Mouse (Mus musculus) T-cell, adult 66 days (primary cell): Measurements from ENCODE around the gene Hrh3. TPM values are rescaled to one million over a fixed set of nuclear protein-coding genes. Genes with fewer than 3 reads are reported as not detected.

Experiments used
- total RNA-seq, 2 experiments: library from RNA; stranded (reverse); gene quantifications; 3 replicates in 1 of 2; 4 replicates in 1 of 2; pipeline ENCODE4 v1.2.4; 2023

The Hrh3 gene
- not detected for total RNA-seq

DNA sequence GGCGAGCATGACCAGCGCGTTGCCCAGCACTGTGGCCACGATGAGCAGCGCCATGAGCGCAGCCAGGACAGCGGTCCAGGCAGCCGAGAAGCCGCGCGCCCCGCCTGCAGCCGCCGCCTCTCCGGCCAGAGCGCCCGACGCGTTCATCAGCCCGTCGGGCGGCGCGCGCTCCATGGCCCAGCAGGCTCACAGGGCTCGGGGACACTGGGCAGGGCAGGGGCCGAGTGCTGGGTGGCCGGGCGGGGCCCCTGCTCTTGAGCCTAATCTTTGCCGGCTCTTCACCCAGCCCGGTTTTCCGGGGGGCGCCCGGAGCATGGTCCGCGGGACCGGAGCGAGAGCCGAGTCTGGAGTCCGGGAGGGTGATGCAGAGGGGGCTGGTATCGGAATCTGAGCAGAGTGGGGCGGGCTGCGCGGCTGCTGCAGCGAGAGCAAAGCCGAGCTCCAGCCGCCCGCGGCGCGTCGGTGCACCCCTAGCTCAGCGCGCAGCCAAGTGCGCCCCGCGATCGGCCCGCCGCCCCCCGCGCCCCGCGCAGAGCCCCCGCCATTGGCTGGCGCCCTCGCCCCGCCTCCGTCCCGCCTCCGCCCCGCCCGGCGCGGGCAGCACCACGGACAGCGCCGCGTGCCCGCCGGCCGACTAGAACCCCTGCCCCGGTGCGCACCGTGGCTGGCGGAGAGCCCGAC lies at the start of gene Hrh3:
Hrh3 (minus strand) TSS at position 511 of the 681 bp plus-strand sequence.

DNA sequence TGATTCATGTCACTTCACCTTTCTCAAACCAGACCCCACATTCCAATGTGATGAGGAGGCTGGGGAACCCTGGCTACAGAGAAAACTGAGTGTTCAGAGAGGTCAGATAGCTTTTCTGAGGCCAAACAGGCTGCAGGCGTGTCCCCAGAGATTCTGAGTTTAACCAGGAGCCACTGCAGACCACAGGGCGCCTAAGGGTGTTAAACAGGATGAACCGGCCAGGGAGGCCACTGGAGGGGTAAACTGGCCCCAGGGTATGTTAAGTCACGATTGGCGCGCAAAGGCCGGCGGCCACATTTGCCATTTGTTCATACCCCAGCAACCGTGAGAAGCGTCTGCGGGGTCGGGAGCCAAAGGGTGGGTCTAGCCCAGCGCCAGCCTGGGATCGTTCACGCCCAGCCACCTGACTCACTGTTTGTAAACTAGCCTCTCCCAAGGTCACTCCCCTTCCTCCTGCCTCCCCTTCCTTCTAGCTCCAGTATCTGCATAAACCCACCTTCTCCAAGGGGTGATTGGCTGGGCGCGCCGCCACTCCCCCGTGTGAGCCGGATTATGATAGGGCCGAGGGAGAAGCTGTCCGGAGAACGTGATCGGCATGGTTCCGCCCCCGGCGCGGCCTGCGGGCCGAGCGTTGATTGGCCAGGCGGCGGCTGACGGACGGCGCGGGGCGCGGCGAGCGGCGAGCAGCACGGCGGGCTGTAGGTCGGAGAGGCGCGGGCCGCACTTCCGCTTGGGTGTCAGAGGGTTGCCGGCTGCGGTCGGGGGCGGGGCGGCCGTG lies 14.6 kb upstream of the Hrh3 start, which contains the start of gene Osbpl2:
Osbpl2 (plus strand) TSS at position 646 of the 778 bp plus-strand sequence.

DNA sequence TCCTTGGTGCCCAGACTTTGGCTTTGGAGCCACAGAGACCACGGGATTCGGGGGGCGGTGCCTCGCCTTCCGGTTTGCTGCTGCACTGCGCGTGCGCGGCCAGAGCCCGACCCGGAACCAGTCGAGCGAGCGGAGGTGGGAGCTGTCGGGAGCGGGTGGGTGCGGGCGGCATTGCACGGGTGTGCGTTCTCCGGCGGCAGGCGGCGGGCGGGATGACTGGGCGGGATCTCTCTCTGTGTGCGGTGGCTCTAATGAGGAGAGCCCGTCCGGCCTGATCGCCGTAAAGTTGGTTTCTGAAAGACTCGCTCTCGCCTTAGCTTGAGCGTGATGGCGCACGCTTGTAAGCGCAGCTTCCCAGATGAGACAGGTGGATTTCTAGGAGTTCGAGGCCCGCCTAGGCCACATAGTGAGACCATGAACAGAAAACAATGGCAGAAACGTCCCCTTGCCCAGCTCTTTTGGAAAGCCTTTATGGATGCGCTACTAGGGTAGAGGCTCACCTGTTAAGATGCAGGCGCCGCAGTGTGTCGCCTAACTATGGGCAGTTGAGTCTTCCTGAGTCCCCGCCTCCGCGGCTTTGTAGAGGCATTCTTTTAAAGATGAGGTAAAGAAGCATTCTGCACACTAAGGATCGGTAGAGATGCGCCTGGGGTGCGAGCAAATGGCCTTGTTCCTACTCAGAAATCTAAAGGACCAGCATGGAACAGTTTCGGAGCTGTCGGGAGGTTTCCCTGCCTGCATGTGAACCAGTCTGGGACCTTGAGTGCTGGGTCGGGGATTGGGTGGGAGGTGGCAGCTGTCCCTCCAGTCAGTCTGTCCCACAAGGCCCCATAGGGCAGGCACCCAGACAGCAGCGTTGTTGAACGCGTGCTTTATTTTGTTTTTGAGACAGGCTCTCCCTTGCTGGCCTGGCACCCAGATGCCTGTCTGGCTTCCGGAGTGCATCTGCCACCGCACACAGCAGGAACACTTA lies 33.5 kb downstream of the Hrh3 start, which contains the start of gene Mtg2:
Mtg2 (plus strand) TSS at position 108 of the 973 bp plus-strand sequence.

Other genes starting within 250 kb of the Hrh3 start
- gene Taf4, start 127.8 kb downstream of the Hrh3 start, total RNA-seq, result 10 to 100 TPM; 41.3 to 45.6 TPM
- gene Lsm14b, start 79.5 kb downstream of the Hrh3 start, total RNA-seq, result 10 to 100 TPM; 47.2 to 49.4 TPM
- gene Psma7, start 62.1 kb downstream of the Hrh3 start, total RNA-seq, result 100 to 1,000 TPM; 165 to 168 TPM
- 1 to 10 TPM; 7.1 to 7.6 TPM for gene Ss18l1, start 62.0 kb downstream of the Hrh3 start, total RNA-seq
- gene Mtg2, start 33.9 kb downstream of the Hrh3 start, total RNA-seq, result 10 to 100 TPM; 22.1 to 28.7 TPM
- gene Osbpl2, start 14.8 kb upstream of the Hrh3 start, total RNA-seq, result 10 to 100 TPM; 27.1 to 30.8 TPM
- 100 to 1,000 TPM; 123 to 127 TPM for gene Adrm1, start 67.0 kb upstream of the Hrh3 start, total RNA-seq
- gene Lama5, start 121.4 kb upstream of the Hrh3 start, total RNA-seq, result under 1 TPM; 0.09 to 0.12 TPM
- gene Rps21, start 152.9 kb upstream of the Hrh3 start, total RNA-seq, result 1,000 to 10,000 TPM; 2,687 to 2,790 TPM
- gene Cables2, start 169.0 kb upstream of the Hrh3 start, total RNA-seq, result 10 to 100 TPM; 35.0 to 41.0 TPM
- not detected for gene Rbbp8nl, start 185.4 kb upstream of the Hrh3 start, total RNA-seq
- not detected for gene Gata5, start 230.2 kb upstream of the Hrh3 start, total RNA-seq